Mouse (Mus musculus): ENCODE measurements around the gene Spag9. TPM values are rescaled to one million over a fixed set of nuclear protein-coding genes. Genes with fewer than 3 reads are reported as not detected.
"Not testable (repeated sequence)": the region's sequence is repeated elsewhere in the genome, so short reads cannot be mapped to it uniquely, and the experiment has no call there.

The Spag9 gene
- total RNA-seq, 2 experiments from 2014 or later = 121 to 130 TPM

GRCm38 (mm10) chr11:93986298-93986697, 9.6 kb upstream of the Spag9 start:
- DNase-seq = no peak

- DNase-seq = no peak
Observed at GRCm38 (mm10) chr11:93987026-93987425, 8.9 kb upstream of the Spag9 start.

- no peak for DNase-seq
Observed at GRCm38 (mm10) chr11:93987625-93988327, 8.1 kb upstream of the Spag9 start.

GRCm38 (mm10) chr11:93988328-93989062, 7.4 kb upstream of the Spag9 start:
- DNase-seq = no peak

DNA sequence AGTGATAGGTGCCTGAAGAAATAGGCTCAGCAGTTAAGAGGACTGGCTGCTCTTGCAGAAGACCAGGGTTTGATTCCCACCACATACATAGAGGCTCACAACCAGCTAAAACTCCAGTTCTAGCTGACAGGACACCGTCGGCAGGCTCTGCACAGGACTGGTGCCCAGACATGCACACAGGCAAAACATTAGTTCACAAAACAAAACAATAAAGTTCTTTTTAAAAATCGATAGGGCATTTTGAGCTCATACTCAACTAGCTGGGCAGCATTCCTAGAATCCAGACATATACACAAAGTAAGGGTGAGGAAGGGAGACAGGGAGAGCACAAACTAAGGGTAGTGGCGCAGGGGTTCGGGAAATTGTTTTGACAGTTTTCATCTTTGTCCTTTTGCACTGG, 1.4 kb upstream of the Spag9 start:
- DNase-seq = no peak

GRCm38 (mm10) chr11:93995111-93995719, 676 bp upstream of the Spag9 start:
- peak; percentile 56 for DNase-seq

DNA sequence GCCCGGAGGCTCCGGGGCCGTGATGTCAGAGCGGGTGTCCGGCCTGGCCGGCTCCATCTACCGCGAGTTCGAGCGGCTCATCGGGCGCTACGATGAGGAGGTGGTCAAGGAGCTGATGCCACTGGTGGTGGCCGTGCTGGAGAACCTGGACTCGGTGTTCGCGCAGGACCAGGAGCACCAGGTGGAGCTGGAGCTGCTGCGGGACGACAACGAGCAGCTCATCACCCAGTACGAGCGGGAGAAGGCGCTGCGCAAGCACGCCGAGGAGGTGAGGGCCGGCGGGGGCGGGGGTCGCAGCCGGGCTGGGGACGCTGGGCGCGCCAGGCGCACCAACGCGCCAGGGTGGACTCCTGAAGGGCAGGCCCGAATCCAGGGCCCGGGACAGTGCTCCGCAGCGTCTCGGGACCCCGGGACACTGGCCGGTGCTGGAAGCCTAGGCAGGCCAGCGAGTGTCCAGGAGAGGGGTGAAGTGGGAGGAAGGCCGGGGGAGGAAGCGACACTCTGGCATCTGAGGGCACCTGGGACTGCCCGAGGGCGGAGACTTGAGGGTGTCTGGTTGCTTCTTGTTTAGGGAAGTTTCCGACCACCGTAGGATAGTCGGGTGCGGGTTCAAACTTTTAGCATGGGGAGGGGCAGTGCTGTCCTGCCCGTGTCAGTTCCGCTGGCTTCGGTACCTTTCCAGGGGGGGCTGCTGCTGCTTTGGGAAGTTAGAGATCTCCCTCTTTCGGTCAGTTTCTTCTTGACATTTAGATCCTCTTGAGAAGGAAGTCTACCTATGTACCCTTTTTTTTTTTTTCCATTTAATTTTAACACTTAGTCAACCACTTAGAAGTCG, 632 bp downstream of the Spag9 start:
- DNase-seq = peak; percentile 54

DNA sequence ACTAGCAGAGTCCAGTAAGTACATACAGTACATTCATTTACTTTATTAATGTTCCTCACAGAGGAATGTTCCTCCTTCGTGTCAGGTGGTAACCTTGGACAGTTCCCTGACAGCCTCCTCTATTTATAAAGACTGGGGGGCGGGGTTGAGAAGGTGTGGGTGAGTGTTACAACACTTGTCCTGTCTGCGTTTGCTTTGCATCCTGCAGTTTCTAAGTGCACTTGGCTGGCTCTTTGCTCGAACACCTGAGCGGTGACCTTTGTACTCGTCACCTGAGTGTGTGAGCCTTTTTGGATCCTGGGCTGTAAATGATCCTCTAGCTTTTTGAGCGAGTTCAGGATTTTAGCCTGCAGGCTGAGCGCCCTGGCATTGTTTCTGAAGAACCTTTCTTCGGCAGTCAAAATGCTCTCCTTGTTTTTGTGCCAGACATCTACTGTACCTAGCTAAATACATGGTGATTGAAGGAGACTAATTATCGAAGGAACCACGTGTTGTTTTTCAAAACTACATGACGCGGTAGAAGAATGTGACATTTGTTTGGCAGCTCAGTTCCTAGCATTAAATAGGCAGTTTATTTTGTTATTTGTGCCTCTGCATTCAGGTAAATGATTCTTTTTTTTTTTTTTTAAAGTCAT, 1.4 kb downstream of the Spag9 start:
- DNase-seq = no peak

GRCm38 (mm10) chr11:93999276-93999675, 3.4 kb downstream of the Spag9 start:
- no peak for DNase-seq

DNA sequence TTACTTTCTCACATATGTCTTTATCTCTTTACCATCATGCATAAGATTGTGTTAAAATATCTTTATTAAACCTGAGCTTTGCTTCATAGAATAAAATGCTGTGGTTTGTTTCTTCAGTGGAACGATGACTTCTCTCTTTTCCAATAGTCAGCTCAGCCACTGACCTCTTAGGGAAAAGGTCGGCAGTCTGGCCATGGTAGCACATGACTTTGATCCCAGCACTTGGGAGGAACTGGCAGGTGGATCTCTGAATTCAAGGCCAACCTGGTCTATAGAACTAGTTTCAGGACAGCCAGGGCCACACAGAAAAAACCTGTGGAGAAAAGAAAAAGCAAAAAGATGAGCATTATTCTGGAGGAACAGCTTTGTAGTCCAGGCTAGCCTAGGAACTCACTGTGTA, 7.5 kb downstream of the Spag9 start:
- no peak for DNase-seq

GRCm38 (mm10) chr11:94019091-94019490, 23.2 kb downstream of the Spag9 start:
- DNase-seq = no peak

GRCm38 (mm10) chr11:94020403-94020802, 24.5 kb downstream of the Spag9 start:
- no peak for DNase-seq

- no peak for DNase-seq
Observed at GRCm38 (mm10) chr11:94026289-94026688, 30.4 kb downstream of the Spag9 start.

DNA sequence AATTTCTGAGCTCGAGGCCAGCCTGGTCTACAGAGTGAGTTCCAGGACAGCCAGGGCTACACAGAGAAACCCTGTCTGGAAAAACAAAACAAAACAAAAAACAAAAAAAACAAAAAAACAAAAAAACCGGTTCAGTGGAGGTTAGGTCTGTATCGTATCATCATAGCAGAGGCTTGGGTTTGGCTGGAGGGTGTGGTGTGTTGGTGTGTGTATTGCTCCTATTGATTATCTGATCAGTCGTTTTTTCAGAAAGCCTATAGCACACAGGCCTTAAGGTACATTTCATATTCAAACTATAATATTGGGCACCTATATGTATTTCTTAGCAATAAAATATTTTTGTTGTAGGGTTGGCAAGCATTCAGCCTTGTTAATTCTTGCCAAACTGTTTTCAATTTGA, 36.2 kb downstream of the Spag9 start:
- DNase-seq = no peak

GRCm38 (mm10) chr11:94032971-94033370, 37.1 kb downstream of the Spag9 start:
- DNase-seq = no peak

DNA sequence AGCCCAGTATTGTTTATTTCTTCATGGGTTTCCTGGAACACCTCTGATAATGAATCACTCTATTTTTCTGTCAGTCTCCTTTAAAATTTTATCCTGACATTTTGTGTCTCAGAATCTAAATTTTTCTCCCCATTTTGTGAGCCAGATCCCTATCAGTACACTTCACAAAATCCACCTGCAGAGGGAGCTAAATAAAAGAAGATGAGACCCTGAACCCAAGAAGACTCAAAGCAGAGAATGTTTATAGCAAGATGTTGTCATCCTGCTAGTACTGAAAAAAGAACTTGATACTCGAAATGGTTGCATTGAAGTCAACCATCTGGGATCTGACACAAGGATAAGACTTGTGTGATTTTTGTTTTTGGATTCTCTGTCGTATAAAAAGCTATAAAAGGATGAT, 40.1 kb downstream of the Spag9 start:
- no peak for DNase-seq

DNA sequence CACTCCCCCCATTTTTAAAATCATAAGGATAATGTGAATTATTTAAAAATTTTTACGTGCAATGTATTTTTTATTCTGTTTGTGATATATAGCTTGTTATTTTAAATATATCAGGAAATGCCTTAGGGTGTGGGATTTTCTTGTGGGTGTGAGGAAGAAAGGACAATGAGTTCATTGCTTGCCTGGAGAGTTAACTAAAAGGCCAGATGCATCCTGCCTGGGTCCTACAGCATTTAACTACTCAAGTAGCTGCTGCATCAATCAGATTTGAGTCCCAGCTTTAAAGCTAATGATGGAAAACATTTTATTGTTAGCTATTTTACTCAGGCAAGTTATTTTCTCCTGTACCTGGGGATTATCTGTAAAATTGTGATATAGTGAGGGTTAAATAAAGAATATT, 45.6 kb downstream of the Spag9 start:
- no peak for DNase-seq

- DNase-seq = not testable (repeated sequence)
Observed at GRCm38 (mm10) chr11:94042301-94042700, 46.4 kb downstream of the Spag9 start.

- DNase-seq = peak; percentile 60
Observed at GRCm38 (mm10) chr11:94043998-94044985, 48.4 kb downstream of the Spag9 start.

GRCm38 (mm10) chr11:94045016-94045415, 49.1 kb downstream of the Spag9 start:
- DNase-seq = no peak

- DNase-seq = no peak
Observed at GRCm38 (mm10) chr11:94047288-94047687, 51.4 kb downstream of the Spag9 start.

All from gastrocnemius, postnatal 10 days (tissue).